Mouse (Mus musculus): ENCODE results near the gene Pten.

Pten gene

GRCm38 (mm10) chr19:32756900-32757725, at the start of gene Pten:
Pten (plus strand) TSS chr19:32757497.
- peak; percentile 94 for DNase-seq (ENCODE audit: low spot score)

DNA sequence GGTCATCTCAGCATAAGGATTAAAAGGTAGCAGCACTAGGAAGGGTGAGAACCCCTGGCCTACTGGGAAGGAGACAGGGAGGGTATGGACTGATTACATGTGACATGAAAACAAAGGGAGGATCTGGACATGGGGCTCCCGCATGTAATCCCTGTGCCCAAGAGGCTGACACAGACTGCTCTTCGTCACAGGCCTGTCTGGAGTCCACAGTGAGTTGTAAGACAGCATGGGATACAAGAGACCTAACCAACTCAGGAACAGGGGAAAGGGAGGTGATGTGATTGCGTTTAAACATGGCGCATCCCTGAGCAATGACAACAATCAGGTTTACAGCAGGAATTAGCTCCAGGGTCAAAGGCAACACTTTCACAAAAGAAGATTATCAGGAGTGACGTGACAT, 48.3 kb upstream of the Pten start:
- no peak for DNase-seq (ENCODE audit: low spot score)

DNA sequence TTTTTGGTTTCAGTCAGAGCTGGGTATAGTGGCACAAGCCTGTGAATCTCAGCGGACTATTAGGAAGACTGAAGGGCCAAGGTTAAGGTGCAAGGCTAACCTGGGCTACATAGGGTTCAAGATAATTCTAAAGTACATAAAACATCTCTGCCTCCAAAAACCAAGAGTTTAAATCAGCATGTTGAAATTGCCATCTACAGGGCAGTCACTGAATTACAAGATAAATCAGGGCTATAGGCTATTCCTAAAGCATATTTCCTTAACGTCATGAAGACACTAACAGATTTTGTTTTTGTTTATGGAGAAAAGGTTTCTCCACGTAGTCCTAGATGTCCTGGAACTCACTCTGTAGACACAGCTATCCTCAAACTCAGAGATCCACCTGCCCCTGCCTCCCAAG, 47.0 kb upstream of the Pten start:
- DNase-seq (ENCODE audit: low spot score), result peak; percentile 54

GRCm38 (mm10) chr19:32711761-32712541, 45.3 kb upstream of the Pten start:
- peak; percentile 93 for DNase-seq (ENCODE audit: low spot score)

- DNase-seq (ENCODE audit: low spot score), result peak; percentile 88
Observed at GRCm38 (mm10) chr19:32712588-32713042, 44.7 kb upstream of the Pten start.

- no peak for DNase-seq (ENCODE audit: low spot score)
Observed at GRCm38 (mm10) chr19:32713471-32713870, 43.8 kb upstream of the Pten start.

DNA sequence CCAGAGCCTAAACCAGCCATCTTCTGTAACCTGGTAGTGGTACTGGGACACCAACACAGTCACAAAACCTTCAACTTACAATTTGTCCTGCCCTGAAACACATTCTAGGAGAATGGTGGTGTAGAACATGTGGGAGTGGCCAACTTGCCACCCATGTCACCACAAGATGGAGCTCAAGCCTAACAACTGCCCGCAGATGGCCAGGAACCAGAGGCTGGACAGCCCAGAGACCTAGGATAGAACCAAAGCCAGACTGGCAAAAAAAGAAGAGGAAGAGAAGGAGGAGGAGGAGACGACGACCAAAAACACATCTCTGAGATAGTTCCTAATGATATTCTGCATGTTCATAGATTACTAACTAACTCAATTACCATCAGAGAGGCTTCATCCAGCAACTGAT, 42.1 kb upstream of the Pten start:
- DNase-seq (ENCODE audit: low spot score), result peak; percentile 86

DNA sequence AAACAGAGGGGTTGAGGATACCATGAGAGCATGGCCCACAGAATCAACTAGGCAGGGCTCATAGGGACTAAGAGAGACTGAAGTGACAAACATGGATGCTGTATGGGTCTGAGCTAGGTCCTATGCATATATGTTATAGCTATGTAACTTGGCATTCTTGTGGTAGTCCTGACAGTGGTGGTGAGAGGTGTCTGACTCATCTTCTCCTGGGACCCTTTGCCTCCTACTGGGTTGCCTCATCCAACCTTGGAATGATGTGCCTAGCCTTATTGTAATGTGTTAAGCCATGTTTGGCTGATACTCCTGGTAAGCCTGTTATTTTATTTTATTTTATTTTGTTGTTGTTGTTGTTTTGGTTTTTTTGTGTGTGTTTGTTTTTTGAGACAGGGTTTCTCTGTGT, 41.6 kb upstream of the Pten start:
- DNase-seq (ENCODE audit: low spot score), result no peak

DNA sequence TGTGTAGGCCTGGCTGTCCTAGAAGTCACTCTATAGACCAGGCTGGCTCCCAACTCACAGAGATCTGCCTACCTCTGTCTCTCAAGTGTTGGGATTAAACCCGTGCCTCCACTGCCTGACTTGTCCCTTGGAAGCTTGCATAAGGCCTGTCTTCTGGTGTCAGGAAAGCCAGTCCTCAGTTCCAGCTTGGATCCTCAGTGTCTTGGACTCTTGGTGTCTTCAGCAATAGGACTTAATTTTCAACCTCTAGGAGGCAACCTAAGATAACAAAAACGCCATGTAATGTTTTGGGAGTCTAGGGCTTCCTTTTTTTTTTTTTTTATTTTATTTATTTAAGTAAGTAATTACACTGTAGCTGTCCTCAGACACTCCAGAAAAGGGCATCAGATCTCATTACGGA, 39.7 kb upstream of the Pten start:
- DNase-seq (ENCODE audit: low spot score), result no peak

- DNase-seq (ENCODE audit: low spot score), result no peak
Observed at GRCm38 (mm10) chr19:32720319-32720718, 37.0 kb upstream of the Pten start.

DNA sequence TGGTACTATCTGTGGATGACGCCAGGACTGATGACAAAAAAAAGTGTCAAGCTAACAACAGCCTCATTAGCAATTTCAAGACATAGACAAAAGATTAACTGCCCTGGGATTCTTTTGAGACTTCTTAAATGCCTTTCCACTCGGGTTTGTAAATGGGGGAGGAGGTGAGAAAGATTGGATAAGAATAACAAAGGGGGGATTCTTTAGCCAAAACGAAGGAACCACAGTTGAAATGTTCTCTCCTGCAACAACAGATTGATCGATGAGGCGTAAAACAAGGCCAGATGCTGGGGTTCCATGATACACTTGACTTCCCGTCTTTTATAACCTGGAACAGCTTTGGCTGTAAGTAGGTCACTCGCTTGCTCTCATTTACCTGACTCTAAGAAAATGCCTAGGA, 33.5 kb upstream of the Pten start:
- DNase-seq (ENCODE audit: low spot score), result peak; percentile 65

GRCm38 (mm10) chr19:32726451-32727325, 30.6 kb upstream of the Pten start:
- peak; percentile 68 for DNase-seq (ENCODE audit: low spot score)

- no peak for DNase-seq (ENCODE audit: low spot score)
Observed at GRCm38 (mm10) chr19:32729785-32730184, 27.5 kb upstream of the Pten start.

GRCm38 (mm10) chr19:32732922-32733321, 24.4 kb upstream of the Pten start:
- DNase-seq (ENCODE audit: low spot score), result no peak

DNA sequence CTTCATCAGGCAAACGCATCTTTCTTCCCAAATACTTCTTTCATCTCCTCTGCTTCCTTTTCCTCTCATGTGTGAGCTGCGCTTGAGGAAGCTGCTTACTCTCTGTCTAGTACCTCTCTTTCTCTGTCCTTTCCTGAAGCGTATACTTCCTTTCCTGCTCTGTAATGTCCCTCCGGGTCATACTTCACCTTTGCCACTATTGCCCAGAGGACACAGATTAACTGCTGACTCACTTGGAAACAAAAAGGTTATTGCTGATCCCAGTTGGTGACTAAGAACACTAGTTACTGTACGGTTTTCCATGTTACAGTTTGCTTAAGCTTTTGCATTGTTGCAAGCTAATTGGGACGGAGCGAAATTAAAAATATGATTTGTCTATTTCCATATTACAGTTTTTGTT, 19.5 kb upstream of the Pten start:
- no peak for DNase-seq (ENCODE audit: low spot score)

DNA sequence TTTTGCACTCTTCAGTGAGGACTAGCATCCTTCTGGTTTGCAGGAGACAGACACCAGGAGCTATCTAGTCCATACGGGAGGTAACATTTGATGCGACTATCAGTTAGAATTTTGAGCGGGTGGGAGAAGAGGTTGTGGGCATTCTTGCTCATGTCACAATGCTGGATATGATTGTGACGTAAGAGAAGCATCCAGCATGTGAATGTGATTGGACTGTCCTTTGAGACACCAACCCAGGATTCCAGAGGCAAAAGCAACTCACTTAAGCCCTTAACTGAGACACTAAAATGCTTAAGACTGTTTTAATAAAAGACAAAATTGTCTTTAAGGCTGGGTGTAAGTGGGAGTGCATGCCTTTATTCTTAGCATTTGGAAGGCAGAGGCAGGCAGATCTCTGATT, 17.6 kb upstream of the Pten start, which contains the start of gene Atad1:
Atad1 (minus strand) TSS at position 101 of the 400 bp plus-strand sequence.
- no peak for DNase-seq (ENCODE audit: low spot score)

DNA sequence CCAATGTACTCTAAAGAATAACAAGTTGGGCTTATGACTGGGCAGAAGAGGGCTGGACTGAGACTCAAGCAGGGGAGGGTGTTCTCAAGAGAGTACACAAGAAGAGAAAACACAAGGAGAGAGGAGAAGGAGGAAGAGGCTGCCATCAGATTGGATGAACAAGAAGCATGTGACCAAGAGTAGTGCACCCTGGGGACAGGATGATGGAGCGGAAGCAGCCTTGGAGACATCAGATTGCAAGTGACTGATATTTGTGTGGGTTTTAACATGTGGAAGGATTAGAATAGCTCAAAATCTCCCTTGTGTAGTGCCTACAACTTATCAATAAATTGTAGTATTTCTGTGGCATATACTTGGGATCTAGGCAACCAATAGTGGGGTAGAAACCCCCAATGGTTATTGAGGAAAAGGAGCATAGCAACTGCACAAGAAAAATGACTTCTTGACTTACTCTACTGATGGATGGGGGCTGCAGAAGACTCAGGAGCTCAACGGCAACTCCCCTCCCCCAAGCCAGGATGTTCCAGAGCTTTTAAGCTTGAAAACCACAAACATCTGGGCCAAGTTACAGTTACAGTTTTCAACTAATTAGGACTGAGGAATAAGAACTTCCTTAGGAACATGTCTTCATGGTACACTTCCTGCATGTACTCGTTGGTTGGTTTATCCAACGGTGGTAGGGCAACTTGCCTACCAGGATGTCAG, 16.5 kb upstream of the Pten start:
- DNase-seq (ENCODE audit: low spot score), result no peak

GRCm38 (mm10) chr19:32749425-32749824, 7.9 kb upstream of the Pten start:
- peak; percentile 70 for DNase-seq (ENCODE audit: low spot score)

DNA sequence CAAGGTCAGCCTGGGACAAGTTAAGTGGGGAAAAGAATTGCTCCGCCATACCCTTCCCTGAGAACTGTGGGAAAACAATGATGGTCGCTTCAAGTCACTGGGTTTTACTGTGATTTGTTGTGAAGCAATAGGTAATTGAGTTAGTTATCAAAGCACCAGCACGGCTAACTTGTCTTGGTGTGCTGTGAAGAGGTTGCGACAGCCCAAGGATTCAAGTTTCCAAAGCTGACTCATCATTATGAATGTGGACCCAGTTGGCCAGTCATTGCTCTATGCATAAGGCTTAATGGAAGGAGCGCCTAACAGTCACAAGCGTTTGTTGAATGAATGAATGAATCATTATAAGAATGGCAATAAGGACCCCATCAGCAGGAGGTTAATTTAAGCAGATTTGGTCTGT, 4.9 kb upstream of the Pten start:
- DNase-seq (ENCODE audit: low spot score), result no peak

DNA sequence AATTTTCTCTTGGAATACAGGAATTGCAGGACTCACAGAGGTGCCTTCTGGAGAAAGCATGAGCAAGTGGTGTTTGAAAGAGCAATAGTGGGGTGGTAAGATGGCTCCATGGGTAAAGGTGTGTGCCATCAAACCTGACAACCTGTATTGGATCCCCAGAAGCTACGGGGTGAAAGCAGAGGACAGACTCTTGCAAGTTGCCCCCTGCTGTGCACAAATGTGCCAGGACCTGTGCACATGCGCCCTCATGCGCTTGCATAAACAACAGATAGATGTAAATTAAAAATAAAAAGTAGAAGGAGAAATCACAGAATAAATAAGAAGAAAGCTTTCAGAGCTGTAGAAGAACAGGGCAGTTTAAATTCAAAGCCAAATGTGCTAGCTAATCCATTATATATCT, 3.9 kb upstream of the Pten start:
- DNase-seq (ENCODE audit: low spot score), result no peak

GRCm38 (mm10) chr19:32754188-32755000, 2.9 kb upstream of the Pten start:
- DNase-seq (ENCODE audit: low spot score), result peak; percentile 45

All from embryo, embryonic 10.5 days (tissue).